Mouse (Mus musculus) testis, adult 2 months (tissue): Measurements from ENCODE around the gene 1810046K07Rik.

Experiments
- CTCF ChIP-seq: fragments of 200-500 bp; IDR thresholded peaks from 2 replicates; pipeline ENCODE4 v1.5.1; 2012; ENCODE audit warnings: low read depth, mild to moderate bottlenecking, inconsistent platforms, low read length, moderate library complexity; ENCODE audit not compliant: control insufficient read depth, insufficient read depth, insufficient replicate concordance
- POLR2A ChIP-seq: fragments of 200-500 bp; IDR thresholded peaks from 2 replicates; pipeline ENCODE4 v1.6.1; 2012; ENCODE audit warnings: low read depth, mild to moderate bottlenecking, inconsistent platforms, low read length, moderate library complexity; ENCODE audit not compliant: control insufficient read depth

DNA sequence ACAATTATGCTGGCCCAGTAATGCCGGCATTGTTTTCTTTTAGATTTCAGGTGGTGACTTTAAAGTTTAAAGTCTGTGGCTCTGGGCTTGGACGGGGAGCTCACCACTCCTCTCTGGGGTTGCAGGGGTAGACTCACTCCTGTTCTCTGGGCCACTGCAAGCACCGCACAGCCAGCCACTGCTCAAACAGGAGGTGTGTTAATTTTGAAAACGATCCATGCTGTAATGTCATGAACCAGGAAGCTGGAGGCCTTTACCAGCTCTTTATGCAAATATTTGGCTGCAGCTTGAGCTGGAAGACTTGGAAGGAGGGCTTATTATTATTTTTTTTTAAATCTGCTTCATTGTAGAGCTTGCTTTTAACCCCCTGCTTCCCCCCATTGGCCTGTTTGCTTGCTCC lies 54.0 kb downstream of the 1810046K07Rik start:
- no peak for TF ChIP-seq CTCF
- no peak for TF ChIP-seq POLR2A
